Mouse (Mus musculus) T-helper 1 cell (primary cell): Measurements from ENCODE around the gene Cdyl.

ENCODE experiments used
- in situ Hi-C: fragments of 300-600 bp; cut with MboI, MseI; formaldehyde crosslinking; loops from one replicate; pipeline ENCODE4 v1.15.1; 2025; ENCODE audit warnings: high pct_unique_total_duplicates

Cdyl gene

GRCm38 (mm10) chr13:35797811-35798522, 138.3 kb downstream of the Cdyl start:
- in situ Hi-C loops, result no loop called here

GRCm38 (mm10) chr13:35798645-35799044, 139.0 kb downstream of the Cdyl start:
- in situ Hi-C loops, result no loop called here

DNA sequence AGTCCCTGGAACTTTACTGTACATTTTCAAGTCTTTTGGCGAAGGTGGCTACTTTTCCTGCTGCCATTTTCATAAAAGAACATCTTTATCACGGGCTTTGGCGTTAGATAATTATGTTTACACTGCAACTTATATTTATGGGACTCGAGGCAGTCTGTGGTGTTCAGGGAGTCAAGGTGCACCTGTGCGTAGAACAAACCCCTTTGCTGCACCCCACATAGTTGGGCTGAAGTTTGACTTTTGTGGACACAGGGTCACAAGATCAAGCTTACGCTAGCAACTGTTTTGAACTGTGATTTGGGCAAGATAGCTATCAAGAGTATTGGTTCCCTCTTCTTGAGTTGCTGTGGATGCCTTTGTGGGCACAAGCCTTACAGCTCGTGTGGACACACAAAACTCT, 140.6 kb downstream of the Cdyl start:
- in situ Hi-C loops, result no loop called here

GRCm38 (mm10) chr13:35805727-35806126, 146.1 kb downstream of the Cdyl start:
- in situ Hi-C loops, result no loop called here

DNA sequence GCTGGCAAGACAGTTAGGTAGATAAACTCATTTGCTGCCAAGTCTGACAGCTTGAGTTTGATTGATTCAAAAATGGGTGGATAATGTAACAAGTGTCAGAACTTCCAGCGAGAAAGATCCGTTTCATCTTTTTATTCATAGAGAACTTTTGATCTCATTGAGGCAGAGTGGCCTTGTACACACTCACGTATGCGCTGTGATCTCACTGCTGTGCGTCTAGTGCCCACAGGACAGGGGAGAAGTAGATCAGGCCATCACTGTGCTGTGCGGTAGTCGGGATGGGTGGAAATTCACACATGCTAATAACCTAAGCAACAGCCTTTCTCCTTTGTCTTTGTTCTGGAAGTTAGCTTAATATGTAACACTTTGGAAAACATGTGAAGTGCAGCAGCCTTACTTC, 146.5 kb downstream of the Cdyl start:
- in situ Hi-C loops, result no loop called here

- in situ Hi-C loops, result no loop called here
Measured at GRCm38 (mm10) chr13:35807016-35807415, 147.4 kb downstream of the Cdyl start.

GRCm38 (mm10) chr13:35807525-35807924, 147.9 kb downstream of the Cdyl start:
- in situ Hi-C loops, result no loop called here

DNA sequence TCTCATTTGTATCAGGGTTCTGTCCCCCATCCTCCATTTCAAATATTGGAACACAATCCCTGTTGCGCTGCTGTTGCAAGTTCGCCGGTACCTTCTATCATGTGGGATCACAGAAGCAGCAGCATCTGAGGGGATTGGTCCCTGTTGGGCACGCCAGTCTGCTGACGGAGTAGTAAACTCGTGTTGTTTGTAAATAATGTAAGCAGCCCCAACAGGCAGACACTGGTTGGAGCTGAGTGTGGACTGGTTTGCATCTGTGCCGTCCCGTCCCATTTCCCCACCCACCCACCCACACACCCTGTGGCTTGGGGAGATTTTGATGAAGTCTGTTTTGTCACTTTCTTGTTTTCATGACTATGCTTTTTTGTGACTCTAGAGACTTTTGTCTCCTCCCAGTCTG, 148.3 kb downstream of the Cdyl start:
- in situ Hi-C loops, result no loop called here

- in situ Hi-C loops, result no loop called here
Measured at GRCm38 (mm10) chr13:35809252-35810159, 149.9 kb downstream of the Cdyl start.

DNA sequence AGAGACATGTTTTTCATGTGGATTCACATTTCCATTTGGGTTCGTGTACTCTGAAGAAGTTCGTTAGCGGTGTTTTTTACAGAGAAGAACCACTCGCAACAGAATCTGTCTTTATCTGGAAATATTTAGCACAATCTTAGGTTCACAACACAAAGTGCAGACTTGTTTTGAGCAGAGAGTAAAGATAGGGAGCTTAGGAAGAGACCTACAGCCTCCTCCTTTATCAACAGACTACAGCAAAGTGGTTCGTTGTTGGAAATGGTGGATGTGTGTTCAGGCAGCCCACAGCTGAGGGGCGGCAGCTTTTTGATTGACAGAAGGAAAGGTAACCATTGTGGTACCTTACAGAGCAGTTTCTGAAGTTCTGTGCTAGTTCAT, 150.5 kb downstream of the Cdyl start:
- in situ Hi-C loops, result no loop called here

DNA sequence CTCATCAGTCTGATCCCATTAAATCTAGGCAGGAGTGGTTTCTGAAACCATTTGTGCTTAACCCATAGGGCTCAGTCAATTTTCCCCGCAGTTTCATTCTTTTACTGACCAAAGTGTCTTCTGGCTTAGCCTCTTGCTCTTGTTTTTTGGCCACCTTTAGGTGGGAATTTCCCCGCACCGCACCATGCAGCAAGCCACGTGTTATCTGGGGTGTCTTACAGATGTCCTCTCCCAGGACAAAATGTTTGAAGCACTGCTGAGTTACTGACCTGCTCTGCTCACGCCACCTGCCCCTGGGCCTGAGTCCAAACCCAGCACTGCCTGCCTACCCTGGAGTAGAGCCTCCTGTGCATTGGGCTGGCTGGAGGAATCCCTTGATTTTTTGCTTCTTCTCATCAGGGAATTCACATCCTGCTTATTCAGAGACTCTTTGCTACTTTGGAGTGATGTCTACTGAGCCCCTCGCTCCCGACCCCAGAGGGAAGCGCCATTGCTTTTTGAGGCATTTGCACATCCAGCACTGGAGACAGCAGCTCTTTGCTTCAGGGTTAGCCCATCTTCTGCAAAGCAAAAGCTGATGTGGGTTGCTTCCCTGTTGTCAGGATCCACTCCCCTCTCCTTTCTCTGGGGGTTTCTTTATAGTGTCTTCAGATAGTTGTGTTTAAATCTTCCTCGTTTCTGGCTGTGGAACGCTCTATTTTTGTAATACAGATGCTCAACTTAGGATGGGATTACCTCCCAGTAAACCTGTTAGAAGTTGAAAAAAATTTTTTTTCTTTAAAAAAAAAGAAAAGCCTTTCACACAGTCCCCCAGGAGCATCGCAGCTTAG, 151.9 kb downstream of the Cdyl start:
- in situ Hi-C loops, result no loop called here

DNA sequence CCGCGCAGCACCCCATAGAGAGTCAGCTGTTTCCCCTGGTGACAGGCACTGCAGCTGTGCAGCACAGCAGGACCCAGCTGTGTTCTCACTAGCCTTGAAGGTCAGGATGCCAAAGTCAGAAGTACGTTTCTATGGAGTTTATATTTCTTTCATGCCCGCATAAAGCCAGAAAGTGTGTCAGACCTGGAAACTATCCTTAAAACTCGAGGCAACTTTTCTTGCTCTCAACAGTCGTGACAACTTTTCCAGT, 152.5 kb downstream of the Cdyl start:
- in situ Hi-C loops, result no loop called here

DNA sequence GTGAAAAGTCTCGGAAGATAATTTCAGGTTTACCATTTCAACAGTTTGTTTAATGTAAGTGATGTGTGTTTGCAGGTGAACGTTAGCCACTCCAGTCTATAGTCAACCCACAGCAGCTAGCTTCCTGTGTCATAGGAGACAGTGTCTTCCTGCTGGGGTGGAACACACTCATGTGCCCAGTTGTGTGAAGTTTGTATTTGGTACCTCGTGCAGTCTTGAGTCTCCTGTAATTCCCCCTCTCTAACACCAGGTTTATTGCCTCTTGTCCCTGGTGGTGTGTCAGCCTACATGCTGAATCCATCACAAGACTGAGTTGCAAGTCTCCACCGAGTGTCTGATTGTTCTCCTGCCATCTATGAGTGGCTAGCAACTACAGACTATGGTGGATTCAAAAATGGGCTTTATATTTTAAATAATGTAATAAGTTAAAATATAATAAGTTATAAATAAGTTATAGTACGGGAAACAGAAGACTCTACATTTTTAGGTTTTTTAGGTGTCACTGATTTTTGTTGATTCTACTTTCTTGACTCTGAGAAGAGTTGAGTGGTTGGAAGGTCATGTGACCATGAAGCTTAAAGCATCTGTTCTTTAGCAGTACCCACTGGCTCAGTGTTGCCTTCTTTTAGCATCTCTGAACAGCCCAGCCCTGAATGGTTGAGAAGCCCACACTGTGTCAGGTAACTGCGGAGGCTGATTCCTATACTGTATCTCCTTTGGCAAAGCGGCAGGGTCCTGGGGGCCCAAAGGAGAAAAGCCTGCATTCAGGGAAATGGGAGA, 153.9 kb downstream of the Cdyl start:
- in situ Hi-C loops, result no loop called here

- in situ Hi-C loops, result no loop called here
Measured at GRCm38 (mm10) chr13:35815205-35815726, 155.6 kb downstream of the Cdyl start.

DNA sequence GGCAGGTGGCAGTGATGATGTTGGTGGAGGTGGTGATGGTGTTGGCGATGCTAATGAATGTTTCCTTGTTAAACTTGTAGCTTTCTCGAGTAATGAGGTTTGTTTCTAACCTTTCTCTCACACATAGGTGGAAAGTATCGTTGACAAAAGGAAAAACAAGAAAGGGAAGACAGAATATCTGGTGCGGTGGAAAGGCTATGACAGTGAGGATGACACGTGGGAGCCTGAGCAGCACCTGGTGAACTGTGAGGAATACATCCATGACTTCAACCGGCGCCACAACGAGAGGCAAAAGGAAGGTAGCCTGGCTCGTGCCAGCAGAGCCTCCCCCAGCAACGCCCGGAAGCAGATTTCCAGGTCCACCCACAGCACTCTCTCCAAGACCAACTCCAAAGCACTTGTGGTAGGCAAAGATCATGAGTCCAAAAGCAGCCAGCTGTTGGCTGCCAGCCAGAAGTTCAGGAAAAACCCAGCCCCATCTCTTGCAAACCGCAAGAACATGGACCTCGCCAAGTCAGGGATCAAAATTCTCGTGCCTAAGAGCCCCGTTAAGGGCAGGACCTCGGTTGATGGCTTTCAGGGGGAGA, 156.2 kb downstream of the Cdyl start:
- in situ Hi-C loops, result no loop called here

- in situ Hi-C loops, result no loop called here
Measured at GRCm38 (mm10) chr13:35817626-35818025, 158.0 kb downstream of the Cdyl start.

GRCm38 (mm10) chr13:35818060-35818459, 158.4 kb downstream of the Cdyl start:
- in situ Hi-C loops, result no loop called here

DNA sequence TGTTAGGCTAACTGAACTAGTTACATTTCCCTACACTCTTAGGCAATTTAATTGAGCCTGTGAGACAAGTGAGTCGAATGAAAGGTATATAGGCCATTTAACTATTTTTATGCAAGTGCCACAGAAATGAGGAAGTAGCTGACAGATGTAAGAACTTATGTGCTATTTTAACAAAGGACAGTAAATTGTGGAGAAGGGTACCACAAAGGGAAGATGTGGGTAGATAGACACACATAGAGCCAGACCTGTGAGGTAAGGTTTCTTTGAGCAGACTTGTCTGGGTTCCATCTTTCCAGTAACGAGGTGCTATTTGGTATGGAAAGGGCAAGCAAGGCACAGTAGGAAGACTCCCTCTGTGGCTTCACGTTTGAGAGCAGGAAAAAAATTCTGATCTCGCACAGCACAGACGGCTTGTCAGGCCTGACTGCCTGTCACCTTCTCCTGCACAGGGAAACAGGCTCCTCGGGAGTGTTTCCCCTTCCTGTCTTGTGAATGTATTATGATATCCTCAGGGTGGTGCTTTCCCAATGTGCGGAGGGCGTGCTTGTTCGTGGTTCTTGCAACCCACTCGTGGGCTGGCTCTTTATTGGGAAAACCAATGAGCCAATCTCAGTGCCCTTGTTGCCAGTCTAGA, 162.3 kb downstream of the Cdyl start:
- in situ Hi-C loops, result no loop called here

- in situ Hi-C loops, result no loop called here
Measured at GRCm38 (mm10) chr13:35822795-35823194, 163.2 kb downstream of the Cdyl start.

- in situ Hi-C loops, result no loop called here
Measured at GRCm38 (mm10) chr13:35825639-35826038, 166.0 kb downstream of the Cdyl start.

DNA sequence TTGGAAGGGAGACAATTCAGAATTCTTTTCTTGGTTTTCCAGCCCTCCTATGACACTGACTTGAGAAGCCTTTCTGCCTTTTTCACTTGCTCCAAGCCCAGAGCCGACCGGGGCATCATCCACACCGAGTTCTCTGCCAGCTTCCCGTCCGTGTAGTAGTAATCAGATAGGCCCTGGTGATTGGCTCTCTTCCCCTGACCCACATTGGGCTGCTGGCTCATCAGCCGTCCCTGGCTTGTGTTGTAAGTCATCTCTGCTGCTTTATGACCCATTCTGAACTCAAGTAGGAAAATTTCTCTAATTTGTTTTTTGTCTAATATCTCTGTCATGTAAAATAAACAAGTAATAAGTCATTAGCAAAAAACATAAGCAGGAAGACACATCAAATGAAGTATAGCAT, 173.0 kb downstream of the Cdyl start:
- in situ Hi-C loops, result no loop called here
